Mouse (Mus musculus) midbrain, embryonic 16.5 days (tissue): Measurements from ENCODE around the gene Maml1. TPM values are rescaled to one million over a fixed set of nuclear protein-coding genes. Genes with fewer than 3 reads are reported as not detected.

Experiments
- ATAC-seq: fragments of 200-750 bp; cut with Nextera tagmentation; 2 replicates; pipeline ENCODE4 v1.8.0; 2017; ENCODE audit warnings: moderate TSS enrichment
- H3K27ac ChIP-seq: fragments of 300-500 bp; sonication (generic); 2 replicates; pipeline ENCODE4 v1.5.1; 2014; ENCODE audit warnings: mild to moderate bottlenecking, low read length, mixed read lengths
- H3K27me3 ChIP-seq: fragments of 300-500 bp; sonication (generic); 2 replicates; pipeline ENCODE4 v1.6.1; 2014; ENCODE audit warnings: low read depth, low read length, mixed read lengths; ENCODE audit not compliant: control insufficient read depth, insufficient read depth
- H3K36me3 ChIP-seq: fragments of 300-500 bp; sonication (generic); 2 replicates; pipeline ENCODE4 v1.6.1; 2014; ENCODE audit warnings: mild to moderate bottlenecking, low read length, moderate library complexity, mixed read lengths; ENCODE audit not compliant: control insufficient read depth, insufficient read depth
- H3K4me1 ChIP-seq: fragments of 300-500 bp; sonication (generic); 2 replicates; pipeline ENCODE4 v1.6.1; 2014; ENCODE audit warnings: mild to moderate bottlenecking, low read length, mixed read lengths; ENCODE audit not compliant: control insufficient read depth, insufficient read depth
- H3K4me2 ChIP-seq: fragments of 300-500 bp; sonication (generic); 2 replicates; pipeline ENCODE4 v1.6.1; 2014; ENCODE audit warnings: mild to moderate bottlenecking, low read length, mixed read lengths
- H3K4me3 ChIP-seq: fragments of 300-500 bp; sonication (generic); 2 replicates; pipeline ENCODE4 v1.5.1; 2014; ENCODE audit warnings: low read depth, mild to moderate bottlenecking, low read length, moderate library complexity, mixed read lengths
- H3K9ac ChIP-seq: fragments of 300-500 bp; sonication (generic); 2 replicates; pipeline ENCODE4 v1.6.1; 2014; ENCODE audit warnings: low read depth, low read length, mixed read lengths
- H3K9me3 ChIP-seq: fragments of 300-500 bp; sonication (generic); replicated peaks from 2 replicates; pipeline ENCODE4 v1.6.1; 2014; ENCODE audit warnings: mild to moderate bottlenecking, low read length, mixed read lengths; ENCODE audit not compliant: control insufficient read depth, poor library complexity, severe bottlenecking
- WGBS: fragments of 180-500 bp; shearing (Covaris S2); extraction: QIAGEN DNeasy Blood & Tissue Kit; methylation state at CpG from one replicate; pipeline ENCODE4 v1.1.7; 2014; 5-methylcytosine and 5-hydroxymethylcytosine counted together
- polyA plus RNA-seq: library from polyadenylated mRNA; unstranded; fragments of >200 nt; fragmentation: Nextera tagmentation; extraction: Ambion mirVana; gene quantifications from 2 replicates; pipeline ENCODE4 v1.2.1, GENCODE M21; 2015

The Maml1 gene
- polyA plus RNA-seq, 1 experiment from 2014 or later: 2.0 TPM

- Histone ChIP-seq H3K4me1 (peaks cover 36% of the 10 kb centered on the region), H3K36me3 (no peaks in the 10 kb centered on the region), H3K27ac (peak overlapping the region; percentile 94), H3K4me2 (peak overlapping the region; percentile 99), H3K9ac (peak overlapping the region; percentile 96), H3K9me3 (no peaks in the 10 kb centered on the region), H3K4me3 (peak overlapping the region; percentile 83), H3K27me3 (no peaks in the 10 kb centered on the region)
- ATAC-seq: peak; percentile 25; the same call in 1 of the 2 replicates
- WGBS: 3% methylated on average over 17 of the region's 17 CpGs
Measured at GRCm38 (mm10) chr11:50223783-50224662, 68.1 kb downstream of the Maml1 start.

- Histone ChIP-seq H3K4me3 (no peak overlapping the region), H3K4me1 (peaks cover 31% of the 10 kb centered on the region), H3K9me3 (no peaks in the 10 kb centered on the region), H3K4me2 (peak overlapping the region; percentile 99; the same call in 1 of the 2 replicates), H3K27ac (no peak overlapping the region), H3K9ac (no peak overlapping the region; the same call in 1 of the 2 replicates), H3K36me3 (no peaks in the 10 kb centered on the region), H3K27me3 (no peaks in the 10 kb centered on the region)
- no peak for ATAC-seq
- WGBS: 49% methylated on average over 7 of the region's 7 CpGs
Measured at GRCm38 (mm10) chr11:50222559-50223276, 69.4 kb downstream of the Maml1 start.

GRCm38 (mm10) chr11:50219833-50220232 is 72.3 kb downstream of the Maml1 start:
- no peak overlapping the region for H3K27ac ChIP-seq
- H3K36me3 ChIP-seq: no peaks in the 10 kb centered on the region
- no peaks in the 10 kb centered on the region for H3K27me3 ChIP-seq
- WGBS: 44% methylated on average over 2 of the region's 2 CpGs
- no peaks in the 10 kb centered on the region for H3K9me3 ChIP-seq
- peaks cover 12% of the 10 kb centered on the region for H3K4me1 ChIP-seq
- ATAC-seq: no peak
- H3K4me3 ChIP-seq: no peak overlapping the region
- H3K4me2 ChIP-seq: no peak overlapping the region
- no peak overlapping the region for H3K9ac ChIP-seq

- Histone ChIP-seq H3K4me2 (no peak overlapping the region), H3K9ac (0 out of 2 replicates have a peak overlapping the region, but pooled peaks have one; percentile 21), H3K4me3 (no peak overlapping the region), H3K27me3 (no peaks in the 10 kb centered on the region), H3K27ac (no peak overlapping the region), H3K36me3 (no peaks in the 10 kb centered on the region), H3K4me1 (peaks cover 4% of the 10 kb centered on the region), H3K9me3 (no peaks in the 10 kb centered on the region)
- 74% methylated on average over 4 of the region's 4 CpGs for WGBS
- ATAC-seq: no peak
Measured at GRCm38 (mm10) chr11:50217811-50218210, 74.3 kb downstream of the Maml1 start.

GRCm38 (mm10) chr11:50216724-50217366 is 75.3 kb downstream of the Maml1 start:
- H3K4me2 ChIP-seq: no peak overlapping the region
- H3K27me3 ChIP-seq: no peaks in the 10 kb centered on the region
- no peak overlapping the region for H3K4me3 ChIP-seq
- H3K27ac ChIP-seq: no peak overlapping the region
- H3K9ac ChIP-seq: no peak overlapping the region
- no peak for ATAC-seq
- 76% methylated on average over 4 of the region's 4 CpGs for WGBS
- no peaks in the 10 kb centered on the region for H3K36me3 ChIP-seq
- H3K9me3 ChIP-seq: no peaks in the 10 kb centered on the region
- 0 out of 2 replicates have a peak, but pooled peaks cover 2% of the 10 kb centered on the region for H3K4me1 ChIP-seq

GRCm38 (mm10) chr11:50215633-50216032 is 76.5 kb downstream of the Maml1 start:
- 0 out of 2 replicates have a peak overlapping the region, but pooled peaks have one; percentile 4 for H3K27ac ChIP-seq
- H3K4me2 ChIP-seq: peak overlapping the region; percentile 20; the same call in 1 of the 2 replicates
- H3K4me1 ChIP-seq: peaks cover 11% of the 10 kb centered on the region
- H3K9me3 ChIP-seq: no peaks in the 10 kb centered on the region
- H3K9ac ChIP-seq: no peak overlapping the region
- no peak for ATAC-seq
- 27% methylated on average over 9 of the region's 9 CpGs for WGBS
- H3K27me3 ChIP-seq: no peaks in the 10 kb centered on the region
- H3K36me3 ChIP-seq: no peaks in the 10 kb centered on the region
- H3K4me3 ChIP-seq: no peak overlapping the region

- ATAC-seq: no peak
- no peaks in the 10 kb centered on the region for H3K36me3 ChIP-seq
- H3K9ac ChIP-seq: no peak overlapping the region
- no peak overlapping the region for H3K4me2 ChIP-seq
- H3K27me3 ChIP-seq: no peaks in the 10 kb centered on the region
- H3K9me3 ChIP-seq: no peaks in the 10 kb centered on the region
- H3K4me3 ChIP-seq: no peak overlapping the region
- WGBS: 95% methylated on average over 6 of the region's 6 CpGs
- H3K4me1 ChIP-seq: peaks cover 11% of the 10 kb centered on the region
- no peak overlapping the region for H3K27ac ChIP-seq
Measured at GRCm38 (mm10) chr11:50214631-50215030, 77.5 kb downstream of the Maml1 start.

- 63% methylated on average over 11 of the region's 11 CpGs for WGBS
- Histone ChIP-seq H3K4me2 (no peak overlapping the region), H3K36me3 (no peaks in the 10 kb centered on the region), H3K27ac (peak overlapping the region; percentile 36), H3K27me3 (no peaks in the 10 kb centered on the region), H3K4me3 (no peak overlapping the region), H3K9me3 (no peaks in the 10 kb centered on the region), H3K4me1 (peaks cover 22% of the 10 kb centered on the region), H3K9ac (no peak overlapping the region)
- ATAC-seq: no peak
Measured at GRCm38 (mm10) chr11:50212848-50213758, 79.0 kb downstream of the Maml1 start.
